Mouse (Mus musculus): ENCODE results near the gene Ikzf1.

Ikzf1 gene

GRCm38 (mm10) chr11:11684930-11685852 is at the start of gene Ikzf1:
Ikzf1 (plus strand) TSS chr11:11685003.
- peak; percentile 82 for DNase-seq (ENCODE audit: low read depth, low spot score)

GRCm38 (mm10) chr11:11644303-11644702 is 40.5 kb upstream of the Ikzf1 start:
- DNase-seq (ENCODE audit: low read depth, low spot score): no peak

GRCm38 (mm10) chr11:11656388-11656787 is 28.4 kb upstream of the Ikzf1 start:
- no peak for DNase-seq (ENCODE audit: low read depth, low spot score)

- peak; percentile 3 for DNase-seq (ENCODE audit: low read depth, low spot score)
Measured at GRCm38 (mm10) chr11:11656995-11657530, 27.7 kb upstream of the Ikzf1 start.

GRCm38 (mm10) chr11:11657634-11658033 is 27.2 kb upstream of the Ikzf1 start:
- DNase-seq (ENCODE audit: low read depth, low spot score): no peak

GRCm38 (mm10) chr11:11658834-11659233 is 26.0 kb upstream of the Ikzf1 start:
- DNase-seq (ENCODE audit: low read depth, low spot score): no peak

GRCm38 (mm10) chr11:11660651-11661050 is 24.2 kb upstream of the Ikzf1 start:
- no peak for DNase-seq (ENCODE audit: low read depth, low spot score)

GRCm38 (mm10) chr11:11667254-11667921 is 17.4 kb upstream of the Ikzf1 start:
- DNase-seq (ENCODE audit: low read depth, low spot score): no peak

- no peak for DNase-seq (ENCODE audit: low read depth, low spot score)
Measured at GRCm38 (mm10) chr11:11667922-11668290, 16.9 kb upstream of the Ikzf1 start.

- no peak for DNase-seq (ENCODE audit: low read depth, low spot score)
Measured at GRCm38 (mm10) chr11:11672974-11673373, 11.8 kb upstream of the Ikzf1 start.

GRCm38 (mm10) chr11:11675063-11675462 is 9.7 kb upstream of the Ikzf1 start:
- DNase-seq (ENCODE audit: low read depth, low spot score): no peak

- DNase-seq (ENCODE audit: low read depth, low spot score): no peak
Measured at GRCm38 (mm10) chr11:11676068-11676741, 8.6 kb upstream of the Ikzf1 start.

GRCm38 (mm10) chr11:11677165-11677564 is 7.6 kb upstream of the Ikzf1 start:
- no peak for DNase-seq (ENCODE audit: low read depth, low spot score)

- DNase-seq (ENCODE audit: low read depth, low spot score): no peak
Measured at GRCm38 (mm10) chr11:11678972-11679371, 5.8 kb upstream of the Ikzf1 start.

- DNase-seq (ENCODE audit: low read depth, low spot score): peak; percentile 5
Measured at GRCm38 (mm10) chr11:11684056-11684929, 510 bp upstream of the Ikzf1 start.

GRCm38 (mm10) chr11:11685853-11686395 is 1.1 kb downstream of the Ikzf1 start:
- peak; percentile 73 for DNase-seq (ENCODE audit: low read depth, low spot score)

- DNase-seq (ENCODE audit: low read depth, low spot score): peak; percentile 27
Measured at GRCm38 (mm10) chr11:11686569-11687051, 1.8 kb downstream of the Ikzf1 start.

GRCm38 (mm10) chr11:11687551-11688185 is 2.9 kb downstream of the Ikzf1 start:
- DNase-seq (ENCODE audit: low read depth, low spot score): no peak

- DNase-seq (ENCODE audit: low read depth, low spot score): no peak
Measured at GRCm38 (mm10) chr11:11688766-11689330, 4.0 kb downstream of the Ikzf1 start.

- DNase-seq (ENCODE audit: low read depth, low spot score): no peak
Measured at GRCm38 (mm10) chr11:11689701-11690058, 4.9 kb downstream of the Ikzf1 start.
